Mouse (Mus musculus) heart, embryonic 16.5 days (tissue): ENCODE data around the gene Clstn2. TPM values are rescaled to one million over a fixed set of nuclear protein-coding genes. Genes with fewer than 3 reads are reported as not detected.

Experiments
- ATAC-seq: fragments of 200-750 bp; cut with Nextera tagmentation; replicated peaks from 2 replicates; pipeline ENCODE4 v1.8.0; 2017; ENCODE audit warnings: moderate number of reproducible peaks; ENCODE audit not compliant: insufficient read depth, low FRiP score; ENCODE audit errors: extremely low read depth
- H3K27ac ChIP-seq: fragments of 300-500 bp; sonication (generic); 2 replicates; pipeline ENCODE4 v1.5.1; 2014; ENCODE audit warnings: mild to moderate bottlenecking, low read length, control low read depth, moderate library complexity
- H3K27me3 ChIP-seq: fragments of 300-500 bp; sonication (generic); 2 replicates; pipeline ENCODE4 v1.6.1; 2014; ENCODE audit warnings: low read length, mixed read lengths; ENCODE audit not compliant: control insufficient read depth, insufficient read depth
- H3K36me3 ChIP-seq: fragments of 300-500 bp; sonication (generic); 2 replicates; pipeline ENCODE4 v1.6.1; 2014; ENCODE audit not compliant: control insufficient read depth, insufficient read depth
- H3K4me1 ChIP-seq: fragments of 300-500 bp; sonication (generic); 2 replicates; pipeline ENCODE4 v1.6.1; 2014; ENCODE audit warnings: low read length, mixed read lengths; ENCODE audit not compliant: control insufficient read depth, insufficient read depth
- H3K4me2 ChIP-seq: fragments of 300-500 bp; sonication (generic); 2 replicates; pipeline ENCODE4 v1.6.1; 2014; ENCODE audit warnings: low read depth, mild to moderate bottlenecking, control low read depth, low read length
- H3K4me3 ChIP-seq: fragments of 300-500 bp; sonication (generic); 2 replicates; pipeline ENCODE4 v1.5.1; 2014; ENCODE audit warnings: mild to moderate bottlenecking, control low read depth, low read length
- H3K9ac ChIP-seq: fragments of 300-500 bp; sonication (generic); 2 replicates; pipeline ENCODE4 v1.6.1; 2014; ENCODE audit warnings: low read length, control low read depth
- H3K9me3 ChIP-seq: fragments of 300-500 bp; sonication (generic); replicated peaks from 2 replicates; pipeline ENCODE4 v1.6.1; 2016; ENCODE audit warnings: low read length; ENCODE audit not compliant: control insufficient read depth
- WGBS: fragments of 180-500 bp; shearing (Covaris S2); extraction: QIAGEN DNeasy Blood & Tissue Kit; methylation state at CpG from one replicate; pipeline ENCODE4 v1.1.7; 2014; 5-methylcytosine and 5-hydroxymethylcytosine counted together
- polyA plus RNA-seq: library from polyadenylated mRNA; unstranded; fragments of >200 nt; fragmentation: Nextera tagmentation; extraction: Ambion mirVana; gene quantifications from 2 replicates; pipeline ENCODE4 v1.2.1, GENCODE M21; 2015

Gene Clstn2
- polyA plus RNA-seq, 1 experiment from 2014 or later, result 0.35 TPM

DNA sequence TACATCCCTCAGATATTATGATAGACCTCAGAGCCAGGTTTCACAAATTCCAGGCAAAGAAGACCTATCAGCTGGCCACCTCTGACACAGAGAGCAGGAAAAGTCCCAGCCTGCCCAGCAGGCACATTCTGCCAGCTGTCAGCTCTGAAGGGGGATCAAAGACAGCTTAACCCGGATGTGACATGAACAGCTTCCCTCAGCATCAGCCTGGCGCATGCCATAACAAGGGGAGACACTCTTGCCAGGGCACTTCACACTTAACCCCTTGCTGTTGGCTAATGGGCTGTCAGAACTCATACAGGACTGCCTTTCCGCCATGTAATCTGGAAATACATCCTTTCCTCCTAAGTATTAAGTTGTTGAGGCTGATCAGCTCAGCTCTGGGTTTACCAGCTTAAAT is 403.8 kb downstream of the Clstn2 start:
- Histone ChIP-seq H3K36me3 (no peaks in the 10 kb centered on the region), H3K4me2 (no peak overlapping the region), H3K9ac (no peak overlapping the region), H3K4me1 (no peaks in the 10 kb centered on the region), H3K4me3 (no peak overlapping the region), H3K27ac (no peak overlapping the region), H3K9me3 (no peaks in the 10 kb centered on the region), H3K27me3 (no peaks in the 10 kb centered on the region)
- 42% methylated on average over 3 of the region's 3 CpGs for WGBS
- no peak for ATAC-seq

DNA sequence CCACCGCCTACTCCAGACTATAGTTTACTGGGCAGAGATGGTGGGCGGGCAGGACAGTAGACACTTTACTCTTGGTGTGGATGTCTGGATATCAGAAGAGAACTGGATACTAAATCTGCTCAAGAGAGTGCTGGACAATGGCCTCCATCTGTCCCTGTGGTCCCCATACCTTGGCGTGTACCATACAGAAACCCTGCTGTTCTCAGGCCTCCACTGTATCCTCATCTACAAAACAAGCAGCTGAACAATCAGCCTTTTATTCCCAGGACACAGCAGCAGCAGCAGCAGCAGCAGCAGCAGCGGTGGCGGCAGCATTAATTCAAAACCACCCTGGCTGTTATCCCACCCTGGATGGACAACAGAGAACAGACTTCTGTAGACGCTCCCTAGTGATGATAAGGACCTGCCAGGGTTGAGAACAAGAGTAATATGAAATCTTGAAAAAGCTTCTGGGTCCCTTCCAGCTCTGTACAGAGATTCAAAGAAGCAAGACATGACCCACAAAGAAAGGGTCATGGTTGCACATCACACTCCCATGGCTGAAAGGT is 404.5 kb downstream of the Clstn2 start:
- no peak for ATAC-seq
- 52% methylated on average over 6 of the region's 6 CpGs for WGBS
- no peak overlapping the region for H3K27ac ChIP-seq

DNA sequence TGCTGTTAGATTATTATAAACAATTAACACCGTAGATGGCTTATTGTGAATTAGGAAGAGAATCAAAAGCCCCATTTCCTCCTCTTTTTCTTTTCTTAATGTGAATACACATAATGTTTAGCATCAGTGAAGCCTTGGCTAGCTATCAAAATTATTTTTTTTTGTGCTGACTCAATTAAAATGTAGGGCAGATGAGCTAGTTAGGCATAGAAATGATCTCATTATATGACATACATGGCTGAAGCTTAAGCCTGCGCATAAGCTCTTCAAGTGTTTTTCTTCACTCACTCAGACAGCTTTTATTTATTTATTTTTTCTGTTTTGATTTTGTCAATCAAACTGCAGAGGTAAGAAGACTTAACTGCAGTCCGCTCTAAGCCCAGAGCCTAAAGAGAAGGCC is 405.1 kb downstream of the Clstn2 start:
- WGBS, result 86% methylated on average over 3 of the region's 3 CpGs

More for the DNA sequence above, 404.5 kb downstream of the Clstn2 start:
- H3K4me1 ChIP-seq, result no peaks in the 10 kb centered on the region
- H3K9me3 ChIP-seq, result no peaks in the 10 kb centered on the region
- H3K36me3 ChIP-seq, result no peaks in the 10 kb centered on the region
- no peaks in the 10 kb centered on the region for H3K27me3 ChIP-seq
- no peak overlapping the region for H3K4me2 ChIP-seq
- no peak overlapping the region for H3K4me3 ChIP-seq
- H3K9ac ChIP-seq, result no peak overlapping the region

DNA sequence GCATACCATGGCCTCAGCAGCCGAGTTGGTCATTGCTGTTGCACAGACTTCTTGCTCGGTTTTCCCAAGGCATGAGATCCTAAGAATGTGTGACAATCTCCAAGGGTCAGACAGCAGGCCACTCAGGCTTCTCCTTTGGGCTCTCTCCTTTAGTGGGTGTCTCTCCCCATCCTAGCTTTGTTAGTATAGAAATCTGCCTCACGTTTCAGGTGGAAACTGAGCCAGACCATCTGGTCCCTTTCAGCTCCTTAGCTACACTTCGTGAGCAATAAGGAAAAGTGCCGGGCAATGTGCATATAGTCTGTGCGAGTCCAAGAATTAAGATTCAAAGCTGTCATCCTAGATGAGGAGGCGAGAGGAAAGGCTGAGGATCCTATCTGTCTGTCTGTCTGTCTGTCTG is 422.4 kb downstream of the Clstn2 start:
- ATAC-seq, result no peak
- no peaks in the 10 kb centered on the region for H3K9me3 ChIP-seq
- WGBS, result 67% methylated on average over 7 of the region's 7 CpGs

More for the DNA sequence above, 405.1 kb downstream of the Clstn2 start:
- H3K27me3 ChIP-seq, result no peaks in the 10 kb centered on the region
- no peak overlapping the region for H3K4me2 ChIP-seq
- no peak overlapping the region for H3K27ac ChIP-seq
- no peak for ATAC-seq
- no peaks in the 10 kb centered on the region for H3K4me1 ChIP-seq
- no peak overlapping the region for H3K9ac ChIP-seq
- H3K36me3 ChIP-seq, result no peaks in the 10 kb centered on the region
- no peak overlapping the region for H3K4me3 ChIP-seq
- H3K9me3 ChIP-seq, result no peaks in the 10 kb centered on the region

DNA sequence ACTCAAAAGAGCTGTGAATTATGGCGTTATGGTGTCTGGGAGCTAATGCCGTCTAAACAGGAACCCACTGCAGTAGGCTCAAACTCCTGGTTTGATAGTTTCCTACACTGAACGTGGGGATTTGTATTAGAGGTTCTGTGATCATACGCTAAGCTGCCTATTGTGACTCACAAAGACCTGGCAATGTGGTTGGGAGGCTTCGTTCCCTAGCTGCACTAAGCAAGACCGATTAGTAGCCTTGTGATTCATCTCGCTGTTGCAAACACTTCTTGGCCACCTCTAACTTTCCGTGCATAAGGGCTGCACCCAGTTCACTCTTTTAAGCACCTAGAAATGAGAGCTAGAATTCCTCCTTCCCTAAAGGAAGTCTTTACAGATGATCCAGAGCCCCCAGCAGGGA is 429.3 kb downstream of the Clstn2 start:
- Histone ChIP-seq H3K4me1 (no peaks in the 10 kb centered on the region), H3K4me2 (no peak overlapping the region), H3K9me3 (no peaks in the 10 kb centered on the region), H3K36me3 (no peaks in the 10 kb centered on the region), H3K4me3 (no peak overlapping the region), H3K9ac (no peak overlapping the region), H3K27me3 (no peaks in the 10 kb centered on the region), H3K27ac (no peak overlapping the region)
- 79% methylated on average over 8 of the region's 8 CpGs for WGBS
- ATAC-seq, result no peak

More for the DNA sequence above, 422.4 kb downstream of the Clstn2 start:
- H3K27ac ChIP-seq, result no peak overlapping the region
- H3K4me2 ChIP-seq, result no peak overlapping the region
- no peaks in the 10 kb centered on the region for H3K4me1 ChIP-seq
- no peaks in the 10 kb centered on the region for H3K27me3 ChIP-seq
- H3K4me3 ChIP-seq, result no peak overlapping the region
- no peaks in the 10 kb centered on the region for H3K36me3 ChIP-seq
- H3K9ac ChIP-seq, result no peak overlapping the region

DNA sequence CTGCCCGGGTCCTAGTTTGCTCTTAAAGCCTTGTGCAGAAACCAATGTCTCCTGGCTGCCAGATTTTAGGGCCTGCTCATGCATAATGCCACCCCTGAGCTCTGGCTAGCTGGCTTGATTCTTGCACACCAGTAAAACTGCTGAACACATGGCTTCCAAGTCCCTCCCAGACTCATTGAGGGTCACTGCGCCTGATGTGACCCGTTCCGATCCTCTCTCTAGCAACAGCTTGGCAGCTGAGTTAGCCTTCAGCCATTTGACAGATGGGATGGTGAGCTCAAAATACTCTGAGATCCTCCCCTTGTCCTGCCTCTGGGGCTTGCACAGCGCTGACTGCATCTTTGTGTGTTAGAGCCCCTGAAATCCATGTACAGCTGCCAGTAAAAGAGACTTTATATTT is 430.5 kb downstream of the Clstn2 start:
- no peak overlapping the region for H3K9ac ChIP-seq
- H3K27ac ChIP-seq, result no peak overlapping the region
- H3K27me3 ChIP-seq, result no peaks in the 10 kb centered on the region
- no peaks in the 10 kb centered on the region for H3K36me3 ChIP-seq
- no peak for ATAC-seq
- WGBS, result 64% methylated on average over 5 of the region's 5 CpGs
- H3K4me1 ChIP-seq, result no peaks in the 10 kb centered on the region
- H3K4me3 ChIP-seq, result no peak overlapping the region
- no peaks in the 10 kb centered on the region for H3K9me3 ChIP-seq
- H3K4me2 ChIP-seq, result no peak overlapping the region

DNA sequence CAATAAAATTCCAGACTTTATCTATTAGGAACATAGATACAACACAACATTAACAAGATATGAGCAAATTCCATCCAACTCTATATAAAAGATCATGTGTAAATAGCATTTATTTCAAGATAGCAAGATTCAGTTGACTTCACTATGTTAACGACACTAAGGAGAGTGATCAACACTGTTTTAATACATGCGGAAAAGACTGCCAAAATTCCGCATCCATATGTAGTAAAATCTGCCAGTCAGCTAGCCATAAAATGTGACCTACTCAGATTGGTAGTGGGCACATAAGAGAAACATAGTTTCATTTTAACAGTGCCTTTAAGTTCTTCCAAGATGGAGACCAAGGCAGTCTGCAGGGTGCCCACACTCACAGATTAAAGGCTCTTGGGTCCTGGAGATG is 434.0 kb downstream of the Clstn2 start:
- no peaks in the 10 kb centered on the region for H3K36me3 ChIP-seq
- WGBS, result 88% methylated on average over 3 of the region's 3 CpGs
- H3K9me3 ChIP-seq, result no peaks in the 10 kb centered on the region
- H3K4me1 ChIP-seq, result no peaks in the 10 kb centered on the region
- H3K9ac ChIP-seq, result no peak overlapping the region
- H3K4me3 ChIP-seq, result no peak overlapping the region
- H3K27ac ChIP-seq, result no peak overlapping the region
- H3K27me3 ChIP-seq, result no peaks in the 10 kb centered on the region
- ATAC-seq, result no peak
- H3K4me2 ChIP-seq, result no peak overlapping the region

DNA sequence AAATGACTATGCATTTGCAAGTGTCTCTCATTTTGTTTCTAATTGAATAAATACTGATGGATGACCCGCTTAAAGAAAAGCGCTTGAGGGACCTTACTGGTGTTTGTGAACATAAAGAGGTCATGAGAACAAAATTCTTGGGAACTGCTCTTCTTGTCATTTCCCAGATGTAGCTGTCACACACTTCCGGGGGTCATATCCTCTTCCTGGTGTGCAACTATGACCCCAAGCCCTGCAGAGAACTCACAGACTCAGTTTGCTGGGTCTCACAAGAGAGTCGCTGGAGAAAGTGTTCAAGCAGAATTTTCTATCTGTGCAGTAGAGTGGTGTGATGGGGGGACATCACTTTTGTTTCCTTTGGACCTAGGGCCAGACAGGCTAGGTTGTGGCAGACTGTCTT is 442.3 kb downstream of the Clstn2 start:
- Histone ChIP-seq H3K27me3 (no peaks in the 10 kb centered on the region), H3K36me3 (no peaks in the 10 kb centered on the region), H3K9ac (no peak overlapping the region), H3K4me1 (no peaks in the 10 kb centered on the region), H3K9me3 (no peaks in the 10 kb centered on the region), H3K27ac (no peak overlapping the region), H3K4me2 (no peak overlapping the region), H3K4me3 (no peak overlapping the region)
- ATAC-seq, result no peak
- 74% methylated on average over 4 of the region's 4 CpGs for WGBS

DNA sequence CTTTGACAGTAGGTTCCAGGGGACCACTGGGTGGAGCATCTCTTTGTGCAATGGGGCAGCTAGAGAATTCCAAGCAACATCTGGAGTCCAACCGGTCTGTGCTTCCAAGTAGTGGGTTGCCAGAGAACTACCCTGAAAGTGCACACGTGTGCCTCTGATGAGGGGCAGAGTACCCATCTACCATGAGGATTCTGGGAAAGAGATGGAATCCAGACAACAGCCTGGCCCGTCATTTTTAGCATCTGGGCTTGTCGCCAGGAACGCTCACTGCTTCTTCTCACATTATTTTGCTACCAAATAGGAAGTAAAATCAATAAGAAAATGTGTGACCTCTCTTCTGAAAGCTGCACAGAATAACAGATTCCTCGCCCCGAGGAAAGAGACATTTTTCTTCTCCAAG is 462.1 kb downstream of the Clstn2 start:
- Histone ChIP-seq H3K4me3 (no peak overlapping the region), H3K4me1 (no peaks in the 10 kb centered on the region), H3K36me3 (no peaks in the 10 kb centered on the region), H3K9ac (no peak overlapping the region), H3K4me2 (no peak overlapping the region), H3K27ac (no peak overlapping the region), H3K27me3 (no peaks in the 10 kb centered on the region), H3K9me3 (no peaks in the 10 kb centered on the region)
- 52% methylated on average over 7 of the region's 7 CpGs for WGBS
- ATAC-seq, result no peak
